Mouse (Mus musculus) olfactory bulb, adult 2 months (tissue): ENCODE measurements at regions not wholly inside any gene's neighbourhood (a gene's known extent, or its start where the extent isn't known, plus 50 kb on each side); places are given as distances from the start of the nearest gene placed in this dataset.

Experiments used
- CTCF ChIP-seq: fragments of 200-500 bp; IDR thresholded peaks from 2 replicates; pipeline ENCODE4 v1.5.1; 2012; ENCODE audit warnings: low read depth, mild to moderate bottlenecking, low read length, moderate library complexity; ENCODE audit not compliant: insufficient read depth
- POLR2A ChIP-seq: fragments of 200-500 bp; IDR thresholded peaks from 2 replicates; pipeline ENCODE4 v1.6.1; 2012; ENCODE audit warnings: mild to moderate bottlenecking, low read depth, low read length, moderate library complexity; ENCODE audit not compliant: insufficient read depth

- TF ChIP-seq CTCF (no peak), POLR2A (no peak)
Measured at GRCm38 (mm10) chr14:66510218-66510617, 501.2 kb upstream of the Gulo start.
